Mouse (Mus musculus): ENCODE data around the gene Nbea. TPM values are rescaled to one million over a fixed set of nuclear protein-coding genes. Genes with fewer than 3 reads are reported as not detected.

Gene Nbea
- total and polyA plus RNA-seq, 3 experiments = 0.04 to 0.27 TPM; not detected in 1

DNA sequence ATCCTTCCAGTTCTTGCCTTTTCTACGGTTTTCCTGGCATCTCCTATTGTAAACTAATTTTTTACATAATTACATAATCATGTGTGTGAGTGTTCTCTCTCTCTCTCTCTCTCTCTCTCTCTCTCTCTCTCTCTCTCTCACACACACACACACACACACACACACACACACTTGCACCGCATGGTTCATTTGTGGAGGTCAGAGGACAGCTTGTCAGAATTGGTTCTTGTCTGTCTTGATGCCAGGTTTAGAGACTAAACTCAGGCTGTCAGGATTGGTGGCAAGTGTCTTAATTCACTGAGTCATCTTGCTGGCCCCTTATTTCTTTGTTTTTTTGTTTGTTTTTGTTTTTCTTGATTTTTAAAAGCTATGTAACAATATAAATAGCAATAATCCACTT, 388.7 kb downstream of the Nbea start:
- no peaks in the 10 kb centered on the region for H3K4me1 ChIP-seq (ENCODE audit: control insufficient read depth in 1 of 2, insufficient read depth in 2 of 2, low read length in 2 of 2)
- no peak overlapping the region for H3K4me3 ChIP-seq (ENCODE audit: control insufficient read depth in 1 of 2, insufficient read depth in 1 of 2, low read depth in 2 of 2, low read length in 2 of 2)
- H3K36me3 ChIP-seq (ENCODE audit: control insufficient read depth in 1 of 2, insufficient read depth in 2 of 2, low read length in 2 of 2) = no peaks in the 10 kb centered on the region
- H3K9ac ChIP-seq (ENCODE audit: control insufficient read depth, low read depth, low read length, poor library complexity, severe bottlenecking) = no peak overlapping the region
- no peaks in the 10 kb centered on the region for H3K79me2 ChIP-seq (ENCODE audit: control insufficient read depth, insufficient read depth, low read length, poor library complexity)
- H3K9me3 ChIP-seq (replicated peaks; ENCODE audit: insufficient read depth, low read length) = no peaks in the 10 kb centered on the region
- H3K27ac ChIP-seq (ENCODE audit: control insufficient read depth, low read depth, low read length) = no peak overlapping the region
- no peaks in the 10 kb centered on the region for H3K27me3 ChIP-seq (ENCODE audit: control insufficient read depth in 1 of 2, insufficient read depth in 2 of 2, low read length in 2 of 2)
- DNase-seq (ENCODE audit: low read depth, low spot score) = no peak
- TF ChIP-seq MXI1 (IDR thresholded peaks at IDR 0.05; ENCODE audit: low read depth, low read length) (no peak), EP300 (IDR thresholded peaks at IDR 0.05; ENCODE audit: low read depth in 1 of 2, low read length in 2 of 2) (no peak), MYB (IDR thresholded peaks at IDR 0.05; ENCODE audit: low read depth, low read length) (no peak), ZMIZ1 (IDR thresholded peaks at IDR 0.05; ENCODE audit: low read depth, low read length) (no peak), MYC (IDR thresholded peaks at IDR 0.05; ENCODE audit: low read depth, low read length) (no peak), MAZ (IDR thresholded peaks at IDR 0.05; ENCODE audit: low read depth, low read length) (no peak), ZKSCAN1 (IDR thresholded peaks at IDR 0.05; ENCODE audit: low read depth, low read length) (no peak), MEF2A (IDR thresholded peaks at IDR 0.05; ENCODE audit: extremely low read depth, insufficient replicate concordance, low read depth, low read length, poor library complexity, severe bottlenecking) (no peak), RAD21 (IDR thresholded peaks at IDR 0.05; ENCODE audit: low read depth, low read length) (no peak)

- DNase-seq (ENCODE audit: low read depth, low spot score) = peak; percentile 17
- no peaks in the 10 kb centered on the region for H3K36me3 ChIP-seq (ENCODE audit: control insufficient read depth in 1 of 2, insufficient read depth in 2 of 2, low read length in 2 of 2)
- H3K9me3 ChIP-seq (replicated peaks; ENCODE audit: insufficient read depth, low read length) = no peaks in the 10 kb centered on the region
- H3K27ac ChIP-seq (ENCODE audit: control insufficient read depth, low read depth, low read length) = no peak overlapping the region
- no peaks in the 10 kb centered on the region for H3K79me2 ChIP-seq (ENCODE audit: control insufficient read depth, insufficient read depth, low read length, poor library complexity)
- H3K27me3 ChIP-seq (ENCODE audit: control insufficient read depth in 1 of 2, insufficient read depth in 2 of 2, low read length in 2 of 2) = no peaks in the 10 kb centered on the region
- no peak overlapping the region for H3K9ac ChIP-seq (ENCODE audit: control insufficient read depth, low read depth, low read length, poor library complexity, severe bottlenecking)
- H3K4me1 ChIP-seq (ENCODE audit: control insufficient read depth in 1 of 2, insufficient read depth in 2 of 2, low read length in 2 of 2) = no peaks in the 10 kb centered on the region
- TF ChIP-seq MEF2A (IDR thresholded peaks at IDR 0.05; ENCODE audit: extremely low read depth, insufficient replicate concordance, low read depth, low read length, poor library complexity, severe bottlenecking) = no peak
- 0 out of 2 replicates have a peak, but pooled peaks have one; percentile 41 for TF ChIP-seq ZNF384 (IDR thresholded peaks at IDR 0.05; ENCODE audit: low read depth, low read length)
- no peak overlapping the region for H3K4me3 ChIP-seq (ENCODE audit: control insufficient read depth in 1 of 2, insufficient read depth in 1 of 2, low read depth in 2 of 2, low read length in 2 of 2)
Observed at GRCm38 (mm10) chr3:55793842-55794575, 389.5 kb downstream of the Nbea start.

GRCm38 (mm10) chr3:55792251-55792650, 391.2 kb downstream of the Nbea start:
- H3K4me1 ChIP-seq (ENCODE audit: control insufficient read depth in 1 of 2, insufficient read depth in 2 of 2, low read length in 2 of 2) = no peaks in the 10 kb centered on the region
- H3K27ac ChIP-seq (ENCODE audit: control insufficient read depth, low read depth, low read length) = no peak overlapping the region
- H3K4me3 ChIP-seq (ENCODE audit: control insufficient read depth in 1 of 2, insufficient read depth in 1 of 2, low read depth in 2 of 2, low read length in 2 of 2) = no peak overlapping the region
- H3K79me2 ChIP-seq (ENCODE audit: control insufficient read depth, insufficient read depth, low read length, poor library complexity) = no peaks in the 10 kb centered on the region
- no peaks in the 10 kb centered on the region for H3K9me3 ChIP-seq (replicated peaks; ENCODE audit: insufficient read depth, low read length)
- no peak for DNase-seq (ENCODE audit: low read depth, low spot score)
- no peak overlapping the region for H3K9ac ChIP-seq (ENCODE audit: control insufficient read depth, low read depth, low read length, poor library complexity, severe bottlenecking)
- no peaks in the 10 kb centered on the region for H3K36me3 ChIP-seq (ENCODE audit: control insufficient read depth in 1 of 2, insufficient read depth in 2 of 2, low read length in 2 of 2)
- TF ChIP-seq ZNF384 (IDR thresholded peaks at IDR 0.05; ENCODE audit: low read depth, low read length) (no peak), RCOR1 (IDR thresholded peaks at IDR 0.05; ENCODE audit: low read depth, low read length) (no peak), MAZ (IDR thresholded peaks at IDR 0.05; ENCODE audit: low read depth, low read length) (no peak), ZC3H11A (IDR thresholded peaks at IDR 0.05; ENCODE audit: low read depth, low read length) (no peak), MAFK (IDR thresholded peaks at IDR 0.05; ENCODE audit: borderline replicate concordance, low read depth, low read length) (no peak), ELF1 (IDR thresholded peaks at IDR 0.05; ENCODE audit: low read depth, low read length) (no peak), SMC3 (IDR thresholded peaks at IDR 0.05; ENCODE audit: low read depth, low read length) (no peak)
- no peaks in the 10 kb centered on the region for H3K27me3 ChIP-seq (ENCODE audit: control insufficient read depth in 1 of 2, insufficient read depth in 2 of 2, low read length in 2 of 2)
